Mouse (Mus musculus) intestine, embryonic 15.5 days (tissue): ENCODE data around the gene Gpr15. TPM values are rescaled to one million over a fixed set of nuclear protein-coding genes. Genes with fewer than 3 reads are reported as not detected.
A peak's percentile ranks its signal among the peaks of the same experiment; 100 is the strongest.

ENCODE experiments used
- ATAC-seq: fragments of 200-750 bp; cut with Nextera tagmentation; 2 replicates; pipeline ENCODE4 v1.8.0; 2017; ENCODE audit warnings: moderate TSS enrichment, moderate library complexity
- H3K27ac ChIP-seq: fragments of 300-500 bp; sonication (generic); 2 replicates; pipeline ENCODE4 v1.5.1; 2015; ENCODE audit warnings: mild to moderate bottlenecking, inconsistent platforms
- H3K27me3 ChIP-seq: fragments of 300-500 bp; sonication (generic); replicated peaks from 2 replicates; pipeline ENCODE4 v1.6.1; 2015; ENCODE audit warnings: inconsistent platforms
- H3K36me3 ChIP-seq: fragments of 300-500 bp; sonication (generic); 2 replicates; pipeline ENCODE4 v1.6.1; 2015; ENCODE audit warnings: inconsistent platforms
- H3K4me1 ChIP-seq: fragments of 300-500 bp; sonication (generic); replicated peaks from 2 replicates; pipeline ENCODE4 v1.6.1; 2015; ENCODE audit warnings: inconsistent platforms
- H3K4me2 ChIP-seq: fragments of 300-500 bp; sonication (generic); replicated peaks from 2 replicates; pipeline ENCODE4 v1.6.1; 2015; ENCODE audit warnings: mild to moderate bottlenecking, inconsistent platforms
- H3K4me3 ChIP-seq: fragments of 300-500 bp; sonication (generic); replicated peaks from 2 replicates; pipeline ENCODE4 v1.5.1; 2015; ENCODE audit warnings: inconsistent platforms
- H3K9ac ChIP-seq: fragments of 300-500 bp; sonication (generic); 2 replicates; pipeline ENCODE4 v1.6.1; 2015; ENCODE audit warnings: inconsistent platforms
- H3K9me3 ChIP-seq: fragments of 300-500 bp; sonication (generic); 2 replicates; pipeline ENCODE4 v1.6.1; 2016; ENCODE audit warnings: inconsistent platforms
- WGBS: fragments of 180-500 bp; shearing (Covaris S2); methylation state at CpG from one replicate; pipeline ENCODE4 v1.1.7; 2015; 5-methylcytosine and 5-hydroxymethylcytosine counted together
- polyA plus RNA-seq: library from polyadenylated mRNA; unstranded; fragments of >200 nt; fragmentation: Nextera tagmentation; extraction: Ambion mirVana; gene quantifications from 2 replicates; pipeline ENCODE4 v1.2.1, GENCODE M21; 2015

The Gpr15 gene
- polyA plus RNA-seq, 1 experiment from 2014 or later: not detected

DNA sequence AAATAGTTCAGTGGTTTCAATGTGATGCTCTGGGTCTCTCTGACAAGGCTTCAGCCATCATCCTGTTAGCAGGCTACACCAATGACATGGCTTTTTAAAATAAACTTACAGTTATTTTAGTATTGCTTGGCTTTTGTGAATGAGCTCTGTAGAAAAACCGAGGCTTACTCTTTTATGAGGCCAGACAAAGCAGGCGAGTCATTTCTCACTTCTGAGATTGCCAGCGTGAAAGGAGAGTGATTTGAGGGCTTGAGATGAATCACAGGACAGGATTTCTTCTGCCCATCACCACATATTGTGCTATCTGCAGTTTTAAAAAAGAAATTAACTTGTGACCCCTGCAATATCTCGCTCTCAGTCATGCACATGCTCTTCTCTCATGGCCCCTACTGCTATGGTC, 3.9 kb downstream of the Gpr15 start:
- H3K4me1 ChIP-seq: no peaks in the 10 kb centered on the region
- 62% methylated on average over 4 of the region's 4 CpGs for WGBS
- H3K9me3 ChIP-seq: no peaks in the 10 kb centered on the region
- H3K36me3 ChIP-seq: no peaks in the 10 kb centered on the region
- ATAC-seq: no peak
- H3K9ac ChIP-seq: no peak overlapping the region
- no peak overlapping the region for H3K4me2 ChIP-seq
- H3K27ac ChIP-seq: no peak overlapping the region
- H3K4me3 ChIP-seq: no peak overlapping the region
- no peaks in the 10 kb centered on the region for H3K27me3 ChIP-seq

DNA sequence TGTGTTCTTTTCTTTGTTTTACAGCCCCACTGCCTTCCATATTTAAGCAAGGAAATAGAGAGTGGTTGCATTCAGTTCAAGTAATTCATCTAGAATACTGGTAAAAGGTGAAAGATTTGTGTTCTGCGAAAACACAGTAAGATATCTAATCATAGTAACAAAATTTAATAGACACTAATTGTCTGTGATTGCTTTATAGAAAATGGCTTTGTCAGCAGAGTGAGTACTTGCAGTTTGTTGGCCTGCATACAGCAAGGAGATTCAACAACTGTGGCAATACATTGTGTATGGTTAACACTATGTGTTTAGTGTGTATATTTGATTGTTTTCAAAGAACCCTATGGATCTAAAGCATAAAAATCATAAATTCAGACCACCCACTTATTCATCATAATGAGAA, 5.7 kb downstream of the Gpr15 start:
- ATAC-seq: no peak
- H3K9ac ChIP-seq: no peak overlapping the region
- no peak overlapping the region for H3K27ac ChIP-seq
- H3K4me3 ChIP-seq: no peak overlapping the region
- no peaks in the 10 kb centered on the region for H3K27me3 ChIP-seq
- H3K9me3 ChIP-seq: no peaks in the 10 kb centered on the region
- H3K4me1 ChIP-seq: no peaks in the 10 kb centered on the region
- no peaks in the 10 kb centered on the region for H3K36me3 ChIP-seq
- WGBS: 88% methylated on average over 1 of the region's 1 CpGs
- no peak overlapping the region for H3K4me2 ChIP-seq

DNA sequence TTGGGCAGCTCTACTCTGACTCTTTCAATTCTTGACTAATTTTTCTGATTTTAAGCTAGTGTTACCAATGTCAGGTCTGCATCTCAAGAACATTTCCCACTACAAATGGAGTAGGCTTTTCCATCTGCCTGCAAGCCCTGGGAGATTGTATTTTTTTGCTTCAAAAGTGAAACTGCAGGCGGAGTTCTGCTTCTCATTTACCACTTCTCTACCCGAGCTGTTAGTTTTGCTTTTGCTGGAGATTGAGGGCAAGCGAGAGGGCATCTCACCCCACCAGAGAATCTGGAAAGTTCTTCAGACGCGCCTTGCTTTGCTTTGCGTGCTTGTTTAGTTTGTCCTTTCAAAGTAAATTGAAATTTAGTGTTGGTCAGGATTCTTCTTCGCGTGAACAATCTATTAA, 6.6 kb downstream of the Gpr15 start:
- ATAC-seq: no peak
- no peak overlapping the region for H3K27ac ChIP-seq
- no peak overlapping the region for H3K4me3 ChIP-seq
- H3K27me3 ChIP-seq: no peaks in the 10 kb centered on the region
- H3K9ac ChIP-seq: no peak overlapping the region
- no peak overlapping the region for H3K4me2 ChIP-seq
- 68% methylated on average over 8 of the region's 8 CpGs for WGBS
- H3K4me1 ChIP-seq: no peaks in the 10 kb centered on the region
- H3K9me3 ChIP-seq: no peaks in the 10 kb centered on the region
- no peaks in the 10 kb centered on the region for H3K36me3 ChIP-seq

DNA sequence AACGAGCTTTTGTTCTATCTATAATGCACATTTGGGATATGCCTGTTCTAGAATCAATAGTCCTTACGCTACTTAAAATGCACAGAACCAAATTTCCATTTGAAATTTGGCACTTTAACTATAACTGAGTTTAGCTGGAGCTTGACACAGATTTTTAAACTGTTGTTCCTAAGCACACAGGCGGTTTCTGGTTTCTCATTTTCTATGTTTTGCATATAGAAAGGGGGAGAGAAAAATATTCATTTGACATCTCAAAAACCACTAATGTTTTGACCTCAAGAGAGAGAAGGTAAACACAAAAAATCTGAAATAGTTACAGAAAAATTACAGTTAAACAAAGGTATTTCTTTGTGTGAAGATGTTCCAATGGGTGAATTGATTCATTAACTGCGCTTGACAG, 9.3 kb downstream of the Gpr15 start:
- no peaks in the 10 kb centered on the region for H3K27me3 ChIP-seq
- WGBS: 81% methylated on average over 4 of the region's 4 CpGs
- no peak overlapping the region for H3K27ac ChIP-seq
- no peaks in the 10 kb centered on the region for H3K36me3 ChIP-seq
- H3K4me2 ChIP-seq: no peak overlapping the region
- no peak overlapping the region for H3K9ac ChIP-seq
- no peak for ATAC-seq
- H3K4me1 ChIP-seq: no peaks in the 10 kb centered on the region
- H3K4me3 ChIP-seq: no peak overlapping the region
- H3K9me3 ChIP-seq: no peaks in the 10 kb centered on the region

DNA sequence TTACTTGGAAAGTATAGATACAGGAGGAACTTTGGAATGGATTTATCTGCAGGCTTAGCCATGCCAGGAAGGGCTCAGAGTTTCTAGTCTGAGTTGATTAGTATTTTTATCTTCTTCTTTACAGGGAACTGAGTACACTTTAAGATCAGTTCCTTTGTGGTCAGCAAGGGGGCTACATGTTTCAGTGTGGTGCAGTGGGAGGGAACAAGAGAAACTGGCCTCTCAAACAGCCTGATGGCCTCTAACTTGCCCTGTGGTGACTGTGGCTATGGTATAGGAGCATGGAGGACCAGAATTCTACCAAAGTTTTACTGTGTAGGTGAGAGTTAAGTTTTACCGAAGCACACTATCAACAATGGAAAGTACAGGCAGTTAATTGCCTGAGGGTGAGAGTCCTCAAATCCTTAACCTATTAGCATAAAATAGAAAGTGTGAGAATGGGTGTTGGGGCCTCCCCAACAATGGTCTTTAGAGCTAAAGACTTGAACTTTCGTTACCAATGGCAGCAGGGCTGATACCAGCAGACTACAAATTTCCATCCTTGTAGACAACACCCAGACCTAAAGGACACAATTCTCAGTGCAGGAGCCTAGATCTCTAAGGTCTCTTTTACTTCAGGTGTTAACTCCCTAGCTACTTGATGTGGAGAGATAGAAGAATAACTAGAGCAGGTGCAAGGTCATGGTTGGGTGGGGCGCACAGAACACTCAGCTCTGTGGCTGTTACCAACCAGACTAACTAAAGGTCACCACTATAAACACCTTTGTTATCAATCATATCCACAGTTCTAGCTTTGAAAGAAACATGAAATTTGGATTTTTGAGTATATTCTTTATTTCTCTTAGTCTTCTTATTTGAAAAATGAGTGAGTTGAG, 10.0 kb downstream of the Gpr15 start:
- no peaks in the 10 kb centered on the region for H3K4me1 ChIP-seq
- H3K4me2 ChIP-seq: no peak overlapping the region
- no peak overlapping the region for H3K9ac ChIP-seq
- no peak overlapping the region for H3K27ac ChIP-seq
- H3K4me3 ChIP-seq: no peak overlapping the region
- H3K9me3 ChIP-seq: no peaks in the 10 kb centered on the region
- WGBS: 70% methylated on average over 3 of the region's 3 CpGs
- no peaks in the 10 kb centered on the region for H3K36me3 ChIP-seq
- ATAC-seq: peak; percentile 77
- no peaks in the 10 kb centered on the region for H3K27me3 ChIP-seq

DNA sequence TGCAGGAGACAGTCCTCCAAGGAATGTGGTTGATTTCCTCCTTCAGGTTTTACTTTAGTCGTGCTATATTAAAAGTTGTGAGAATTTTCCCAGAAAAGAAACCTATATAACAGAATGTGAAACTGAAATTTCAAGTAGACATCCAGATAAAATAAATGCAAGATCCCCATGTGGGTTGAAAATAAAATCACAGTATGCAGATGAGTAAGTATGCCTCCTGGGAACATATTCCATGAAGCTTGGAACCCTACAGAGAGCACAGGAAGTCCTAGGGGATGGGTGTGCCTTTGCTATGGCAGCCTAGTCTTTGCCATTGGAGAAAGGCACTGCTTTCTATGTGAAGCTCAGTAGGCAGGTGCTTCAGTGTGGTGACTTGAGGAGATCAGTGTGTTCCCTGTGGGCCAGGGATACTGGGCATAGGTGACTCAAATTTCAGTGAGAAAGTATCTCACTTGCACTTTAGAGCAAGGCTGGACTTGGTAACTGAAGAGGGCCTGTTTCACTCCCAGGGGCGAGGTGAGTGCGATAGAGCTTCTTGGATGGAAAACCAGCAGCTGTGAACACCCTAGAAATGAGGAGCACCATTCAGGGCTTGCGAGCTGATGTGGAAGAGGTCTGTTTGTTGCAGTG, 11.5 kb downstream of the Gpr15 start:
- no peaks in the 10 kb centered on the region for H3K36me3 ChIP-seq
- no peaks in the 10 kb centered on the region for H3K4me1 ChIP-seq
- H3K4me3 ChIP-seq: no peak overlapping the region
- H3K27ac ChIP-seq: no peak overlapping the region
- 90% methylated on average over 4 of the region's 4 CpGs for WGBS
- no peak overlapping the region for H3K9ac ChIP-seq
- no peak overlapping the region for H3K4me2 ChIP-seq
- no peaks in the 10 kb centered on the region for H3K27me3 ChIP-seq
- H3K9me3 ChIP-seq: no peaks in the 10 kb centered on the region
- ATAC-seq: no peak

DNA sequence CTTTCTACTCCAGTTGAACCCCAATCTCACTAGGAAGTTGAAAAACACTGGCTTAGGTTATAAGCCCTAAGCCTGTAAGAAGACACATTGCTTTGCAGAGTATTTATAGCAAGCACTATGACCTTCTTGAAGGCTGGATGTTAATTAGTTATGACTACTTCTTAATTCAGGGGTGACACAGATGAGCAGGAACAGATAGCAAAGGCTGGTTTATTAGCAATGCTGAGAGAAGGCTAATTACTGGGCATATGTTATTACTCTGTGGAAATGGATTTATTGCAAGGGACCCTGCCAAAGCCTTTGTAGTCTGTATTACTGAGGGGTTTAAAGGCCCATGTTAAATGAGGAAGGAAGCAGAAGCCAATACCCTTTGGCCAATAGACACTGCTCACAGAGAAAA, 13.9 kb downstream of the Gpr15 start:
- Histone ChIP-seq H3K4me2 (no peak overlapping the region), H3K9ac (no peak overlapping the region), H3K4me1 (no peaks in the 10 kb centered on the region), H3K9me3 (no peaks in the 10 kb centered on the region), H3K27ac (no peak overlapping the region), H3K27me3 (no peaks in the 10 kb centered on the region), H3K36me3 (no peaks in the 10 kb centered on the region), H3K4me3 (no peak overlapping the region)
- ATAC-seq: no peak

DNA sequence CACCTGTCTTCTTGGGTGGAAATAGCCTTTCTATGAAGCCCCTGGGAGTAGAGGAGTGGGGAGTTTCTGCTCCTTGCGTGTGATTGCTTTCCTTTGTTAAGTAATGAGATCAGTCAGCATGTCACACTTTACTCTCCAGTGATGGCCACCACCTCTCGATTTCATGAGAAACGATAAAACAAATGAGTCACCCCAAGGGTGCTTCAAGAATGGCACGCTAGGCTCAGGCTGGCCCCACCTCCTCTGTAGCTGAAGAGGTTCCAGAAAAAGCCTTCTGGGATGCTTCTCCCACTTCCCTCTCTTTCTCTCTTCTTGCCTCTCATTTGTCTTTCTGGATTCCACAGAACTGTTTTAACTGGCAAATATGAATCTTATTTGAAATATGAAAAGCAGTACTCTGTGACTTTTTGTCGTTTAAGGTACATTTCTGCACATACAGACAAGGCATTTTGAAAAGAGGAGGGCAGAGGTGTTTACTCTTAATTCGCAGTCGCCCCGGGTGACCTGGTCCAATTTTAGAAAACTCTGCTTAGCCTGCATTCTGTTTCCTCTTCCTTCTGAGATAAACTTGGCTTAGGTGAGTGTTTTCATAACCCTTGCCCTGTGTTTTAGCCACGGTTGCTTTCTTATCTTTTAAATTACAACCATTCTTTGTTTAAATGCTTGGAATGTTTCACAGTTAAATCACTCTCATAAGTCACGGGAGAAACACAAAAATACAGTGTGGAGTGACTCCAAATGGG, 15.3 kb downstream of the Gpr15 start:
- ATAC-seq: peak; percentile 62
- H3K4me1 ChIP-seq: no peaks in the 10 kb centered on the region
- H3K4me3 ChIP-seq: no peak overlapping the region
- no peak overlapping the region for H3K27ac ChIP-seq
- no peaks in the 10 kb centered on the region for H3K36me3 ChIP-seq
- no peaks in the 10 kb centered on the region for H3K27me3 ChIP-seq
- H3K9me3 ChIP-seq: no peaks in the 10 kb centered on the region
- WGBS: 16% methylated on average over 10 of the region's 10 CpGs
- H3K4me2 ChIP-seq: peak overlapping the region; percentile 22
- no peak overlapping the region for H3K9ac ChIP-seq

DNA sequence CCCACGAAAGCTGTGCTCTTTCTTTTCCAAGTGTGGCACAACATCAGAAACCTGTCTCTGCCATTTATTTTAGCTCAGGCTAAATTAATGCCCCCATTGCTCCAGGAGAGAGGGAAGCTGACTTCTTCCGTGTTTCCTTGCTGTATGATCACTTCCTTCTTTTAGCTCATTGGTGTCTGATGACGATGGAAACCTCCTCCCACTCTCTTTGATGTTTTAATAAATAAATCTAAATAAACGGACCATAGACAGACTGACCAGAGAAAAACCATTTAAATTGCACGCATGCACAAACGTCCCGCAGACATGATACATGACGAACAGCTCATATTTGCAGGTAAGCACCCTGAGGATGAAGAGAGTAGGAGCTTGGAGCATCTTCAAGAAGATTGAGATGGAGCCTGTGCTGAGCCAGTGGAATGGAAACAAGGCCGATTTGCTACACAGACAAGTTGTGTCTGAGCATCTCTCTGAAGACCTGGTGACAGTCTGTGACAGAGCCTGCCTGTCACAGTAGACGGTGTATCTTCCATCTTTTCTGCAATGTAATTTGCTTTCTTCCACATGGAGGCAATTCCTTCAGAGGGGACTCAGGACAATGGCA, 16.4 kb downstream of the Gpr15 start:
- Histone ChIP-seq H3K27ac (no peak overlapping the region), H3K4me1 (no peaks in the 10 kb centered on the region), H3K4me2 (no peak overlapping the region), H3K9ac (no peak overlapping the region), H3K4me3 (no peak overlapping the region), H3K9me3 (no peaks in the 10 kb centered on the region), H3K27me3 (no peaks in the 10 kb centered on the region), H3K36me3 (no peaks in the 10 kb centered on the region)
- ATAC-seq: no peak
- 74% methylated on average over 10 of the region's 10 CpGs for WGBS

DNA sequence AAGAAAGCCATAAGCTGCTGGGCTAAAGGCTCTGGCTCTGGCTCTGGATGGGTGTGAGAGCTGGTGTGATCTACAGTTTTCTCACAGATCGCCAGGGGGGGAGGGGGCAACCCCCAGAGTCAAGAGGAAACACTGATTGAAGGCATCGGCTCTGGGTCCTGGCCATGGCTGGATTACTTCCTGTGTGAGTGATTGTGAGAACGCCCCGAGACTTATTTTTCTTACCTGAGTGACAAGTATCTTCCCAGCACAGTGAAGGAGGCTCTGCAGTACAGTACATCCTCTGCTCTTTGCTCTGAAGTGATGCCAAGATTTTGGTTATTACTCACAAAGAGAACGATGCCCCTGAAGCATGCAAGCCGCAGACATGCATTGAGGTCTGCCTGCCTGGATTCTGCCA, 17.1 kb downstream of the Gpr15 start:
- no peak overlapping the region for H3K27ac ChIP-seq
- no peak overlapping the region for H3K4me2 ChIP-seq
- no peaks in the 10 kb centered on the region for H3K36me3 ChIP-seq
- 40% methylated on average over 6 of the region's 6 CpGs for WGBS
- H3K9me3 ChIP-seq: no peaks in the 10 kb centered on the region
- H3K4me3 ChIP-seq: no peak overlapping the region
- H3K27me3 ChIP-seq: no peaks in the 10 kb centered on the region
- ATAC-seq: no peak
- H3K9ac ChIP-seq: no peak overlapping the region
- H3K4me1 ChIP-seq: no peaks in the 10 kb centered on the region

DNA sequence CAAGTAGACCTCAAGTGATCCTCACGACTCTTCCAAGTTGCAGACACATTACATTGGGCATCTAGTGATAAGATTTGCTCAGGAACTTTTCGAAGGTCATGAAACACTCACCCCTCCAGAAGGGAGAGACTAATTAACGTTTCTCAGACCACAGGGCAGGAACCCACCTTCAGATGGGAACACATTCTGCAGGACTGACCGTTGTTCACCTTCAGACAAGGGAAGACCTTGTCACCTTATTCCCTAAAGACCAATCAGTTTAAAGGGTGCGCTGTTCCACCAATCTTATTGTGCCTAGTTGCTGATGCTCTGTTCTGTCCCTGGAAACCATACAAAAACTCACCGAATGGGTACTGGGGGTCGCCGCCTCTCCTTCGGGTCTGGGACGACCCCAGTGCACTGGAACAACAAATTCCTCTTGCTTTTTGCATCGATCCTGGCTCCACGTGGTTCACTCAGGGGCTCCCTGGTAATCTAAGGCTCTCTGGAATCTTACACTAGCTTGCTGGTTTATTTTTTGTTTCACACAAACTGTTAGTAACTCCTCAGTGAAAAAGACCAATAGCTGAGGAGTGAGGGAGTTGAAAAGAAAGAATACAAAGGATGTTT, 17.9 kb downstream of the Gpr15 start:
- Histone ChIP-seq H3K27ac (no peak overlapping the region), H3K27me3 (no peaks in the 10 kb centered on the region), H3K4me1 (no peaks in the 10 kb centered on the region), H3K4me2 (no peak overlapping the region), H3K36me3 (no peaks in the 10 kb centered on the region), H3K9me3 (no peaks in the 10 kb centered on the region), H3K9ac (no peak overlapping the region), H3K4me3 (no peak overlapping the region)
- ATAC-seq: no peak
- WGBS: 82% methylated on average over 12 of the region's 12 CpGs

DNA sequence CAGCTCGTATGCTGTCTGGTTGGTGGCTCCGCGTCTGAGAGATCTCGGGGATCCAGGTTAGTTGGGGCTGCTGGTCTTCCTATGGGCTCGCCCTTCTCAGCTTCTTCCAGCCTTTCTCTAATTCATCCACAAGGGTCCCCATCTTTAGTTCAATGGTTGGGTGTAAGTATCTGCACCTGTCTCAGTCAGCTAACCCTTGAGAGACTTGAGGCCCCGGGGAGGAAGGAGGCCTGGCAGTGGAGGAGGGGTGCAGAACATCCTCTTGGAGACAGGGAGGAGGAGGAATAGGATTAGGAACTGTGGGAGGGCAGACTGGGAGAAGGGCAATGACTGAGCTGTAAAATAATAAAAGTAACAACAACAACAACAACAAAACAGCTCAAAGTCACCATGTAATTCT, 18.7 kb downstream of the Gpr15 start:
- H3K36me3 ChIP-seq: no peaks in the 10 kb centered on the region
- H3K4me3 ChIP-seq: no peak overlapping the region
- H3K9me3 ChIP-seq: no peaks in the 10 kb centered on the region
- H3K27me3 ChIP-seq: no peaks in the 10 kb centered on the region
- H3K9ac ChIP-seq: no peak overlapping the region
- no peak overlapping the region for H3K4me2 ChIP-seq
- H3K4me1 ChIP-seq: no peaks in the 10 kb centered on the region
- ATAC-seq: no peak
- 84% methylated on average over 6 of the region's 6 CpGs for WGBS
- no peak overlapping the region for H3K27ac ChIP-seq
